Mouse (Mus musculus): ENCODE results near the gene Tmem39a.

GRCm38 (mm10) chr16:38625411-38625810 is 66.9 kb downstream of the Tmem39a start:
- no peak for TF ChIP-seq POLR2A (IDR thresholded peaks at IDR 0.05; ENCODE audit: borderline replicate concordance, control insufficient read depth, low read depth, low read length)
- no peak for TF ChIP-seq CTCF (IDR thresholded peaks at IDR 0.05; ENCODE audit: control insufficient read depth, insufficient read depth, low read length)

Measured in bone marrow, adult 2 months (tissue).